8 mouse cellular contexts compared by ENCODE assay signal in genomic region chr5:112326446-112327009, GRCm38 (mm10). TPM values are rescaled to one million over a fixed set of nuclear protein-coding genes. Genes with fewer than 3 reads are reported as not detected.
DNase-seq lines count a peak whose midpoint lies in the region; ATAC-seq and TF ChIP-seq lines count a peak whose summit lies in the region.

No protein-coding gene starts in this region.

- no peaks in the 10 kb centered on the region for H3K9me3 ChIP-seq in lung, embryonic 16.5 days (ENCODE audit: control insufficient read depth, low read length)
- H3K9me3 ChIP-seq in embryonic facial prominence, embryonic 15.5 days (replicated peaks): no peaks in the 10 kb centered on the region
- no peaks in the 10 kb centered on the region for H3K9me3 ChIP-seq in limb, embryonic 11.5 days (ENCODE audit: control insufficient read depth, low read length)

- peak overlapping the region; percentile 86 for H3K9ac ChIP-seq in lung, embryonic 16.5 days (ENCODE audit: low read length)
- H3K9ac ChIP-seq in embryonic facial prominence, embryonic 15.5 days: peak overlapping the region; percentile 75
- H3K9ac ChIP-seq in limb, embryonic 11.5 days (ENCODE audit: low read length): peak overlapping the region; percentile 80

- no peak for TF ChIP-seq POLR2A in small intestine, adult 2 months (IDR thresholded peaks at IDR 0.05; ENCODE audit: low read depth, low read length)

- under 1% methylated on average over 27 of the region's 33 CpGs for WGBS in lung, embryonic 16.5 days
- whole genome bisulfite sequencing in embryonic facial prominence, embryonic 15.5 days: 2% methylated on average over 32 of the region's 33 CpGs
- WGBS in limb, embryonic 11.5 days: under 1% methylated on average over 32 of the region's 33 CpGs
- WGBS in small intestine, adult 2 months: 2% methylated on average over 30 of the region's 33 CpGs

- no peak for TF ChIP-seq CTCF in small intestine, adult 2 months (IDR thresholded peaks at IDR 0.05; ENCODE audit: extremely low read depth, insufficient read length, insufficient replicate concordance, low read depth, low read length)

- ATAC-seq in lung, embryonic 16.5 days (ENCODE audit: low read depth): peak; percentile 40
- 0 out of 2 replicates have a peak, but pooled peaks have one; percentile 7 for ATAC-seq in embryonic facial prominence, embryonic 15.5 days (ENCODE audit: insufficient number of reproducible peaks, low FRiP score, low TSS enrichment, low read depth)
- ATAC-seq in limb, embryonic 11.5 days (ENCODE audit: insufficient number of reproducible peaks, low FRiP score, low TSS enrichment, low read depth): peak; percentile 63; the same call in 1 of the 2 replicates

- peaks cover 14% of the 10 kb centered on the region for H3K36me3 ChIP-seq in lung, embryonic 16.5 days (ENCODE audit: control insufficient read depth, insufficient read depth, low read length)
- H3K36me3 ChIP-seq in embryonic facial prominence, embryonic 15.5 days: peaks cover 40% of the 10 kb centered on the region
- peaks cover 17% of the 10 kb centered on the region for H3K36me3 ChIP-seq in limb, embryonic 11.5 days (ENCODE audit: control insufficient read depth, insufficient read depth, low read length)
- peaks cover 26% of the 10 kb centered on the region for H3K36me3 ChIP-seq in small intestine, adult 2 months (ENCODE audit: control insufficient read depth, insufficient read depth, low read length)

- 0 out of 2 replicates have a peak overlapping the region, but pooled peaks have one; percentile 15 for H3K27ac ChIP-seq in lung, embryonic 16.5 days (ENCODE audit: low read length)
- peak overlapping the region; percentile 80; the same call in 1 of the 2 replicates for H3K27ac ChIP-seq in embryonic facial prominence, embryonic 15.5 days (replicated peaks)
- H3K27ac ChIP-seq in limb, embryonic 11.5 days (replicated peaks; ENCODE audit: low read depth, low read length): 0 out of 2 replicates have a peak overlapping the region, but pooled peaks have one; percentile 26
- H3K27ac ChIP-seq in small intestine, adult 2 months (ENCODE audit: insufficient read depth, low read depth, low read length): peak overlapping the region; percentile 1; the same call in 1 of the 2 replicates

- peak overlapping the region; percentile 89 for H3K4me3 ChIP-seq in lung, embryonic 16.5 days (ENCODE audit: low read length)
- peak overlapping the region; percentile 94 for H3K4me3 ChIP-seq in embryonic facial prominence, embryonic 15.5 days (replicated peaks)
- peak overlapping the region; percentile 98 for H3K4me3 ChIP-seq in limb, embryonic 11.5 days (ENCODE audit: low read depth, low read length)
- peak overlapping the region; percentile 88 for H3K4me3 ChIP-seq in small intestine, adult 2 months (ENCODE audit: low read depth, low read length)

- H3K4me2 ChIP-seq in lung, embryonic 16.5 days (ENCODE audit: low read depth, low read length): peak overlapping the region; percentile 65
- H3K4me2 ChIP-seq in embryonic facial prominence, embryonic 15.5 days (replicated peaks): peak overlapping the region; percentile 65
- H3K4me2 ChIP-seq in limb, embryonic 11.5 days (ENCODE audit: low read depth, severe bottlenecking): peak overlapping the region; percentile 63

- no peaks in the 10 kb centered on the region for H3K27me3 ChIP-seq in lung, embryonic 16.5 days (ENCODE audit: control insufficient read depth, insufficient read depth, low read depth, low read length)
- H3K27me3 ChIP-seq in embryonic facial prominence, embryonic 15.5 days: no peaks in the 10 kb centered on the region
- no peaks in the 10 kb centered on the region for H3K27me3 ChIP-seq in limb, embryonic 11.5 days (ENCODE audit: control insufficient read depth, insufficient read depth, low read length)
- no peaks in the 10 kb centered on the region for H3K27me3 ChIP-seq in small intestine, adult 2 months (ENCODE audit: control insufficient read depth, insufficient read depth, low read length)

- DNase-seq in lung, postnatal 10 days: no peak
- no peak for DNase-seq in limb, embryonic 11.5 days (ENCODE audit: low spot score)
- no peak for DNase-seq in cerebellum, adult 11-12 months
- DNase-seq in spleen, postnatal 14 days (ENCODE audit: low spot score in 2 of 2): no peak
- DNase-seq in adrenal gland, postnatal 14 days: no peak

- peaks cover 16% of the 10 kb centered on the region for H3K4me1 ChIP-seq in lung, embryonic 16.5 days (replicated peaks; ENCODE audit: control insufficient read depth, insufficient read depth, low read length)
- H3K4me1 ChIP-seq in embryonic facial prominence, embryonic 15.5 days: peaks cover 30% of the 10 kb centered on the region
- peaks cover 10% of the 10 kb centered on the region for H3K4me1 ChIP-seq in limb, embryonic 11.5 days (ENCODE audit: control insufficient read depth, insufficient read depth, low read length)
- peaks cover 5% of the 10 kb centered on the region for H3K4me1 ChIP-seq in small intestine, adult 2 months (ENCODE audit: control insufficient read depth, insufficient read depth, insufficient read length, low read length)

RNA-seq across cellular contexts. Expression of gene Tfip11, which starts 0.4 kb away (rescaled TPM):
- 31.1 TPM in 2 replicates for polyA plus RNA-seq in lung, embryonic 16.5 days (2015; fragmentation: Nextera tagmentation; extraction: Ambion mirVana)
- 30.5 and 31.1 TPM in 2 replicates for polyA plus RNA-seq in embryonic facial prominence, embryonic 15.5 days (2015; fragmentation: Nextera tagmentation; extraction: Ambion mirVana)
- 27.3 and 29.4 TPM in 2 replicates for polyA plus RNA-seq in limb, embryonic 11.5 days (2014; fragmentation: Nextera tagmentation; extraction: Ambion mirVana)
- polyA plus RNA-seq in small intestine, adult 2 months (2012; rRNA removed): 18.3 and 40.0 TPM in 2 replicates
- total RNA-seq in adrenal gland, postnatal 14 days (2021): 33.0 and 35.2 TPM in 2 replicates

RNA-seq across cellular contexts. Expression of gene Srrd, which starts 16.3 kb away (rescaled TPM):
- polyA plus RNA-seq in lung, embryonic 16.5 days (2015; fragmentation: Nextera tagmentation; extraction: Ambion mirVana): 34.5 and 36.8 TPM in 2 replicates
- 35.3 and 46.6 TPM in 2 replicates for polyA plus RNA-seq in embryonic facial prominence, embryonic 15.5 days (2015; fragmentation: Nextera tagmentation; extraction: Ambion mirVana)
- 56.0 and 57.0 TPM in 2 replicates for polyA plus RNA-seq in limb, embryonic 11.5 days (2014; fragmentation: Nextera tagmentation; extraction: Ambion mirVana)
- polyA plus RNA-seq in small intestine, adult 2 months (2012; rRNA removed): 20.5 and 34.1 TPM in 2 replicates
- 23.7 and 41.2 TPM in 2 replicates for total RNA-seq in adrenal gland, postnatal 14 days (2021)

RNA-seq across cellular contexts. Expression of gene Hps4, which starts 16.4 kb away (rescaled TPM):
- 28.9 and 34.8 TPM in 2 replicates for polyA plus RNA-seq in lung, embryonic 16.5 days (2015; fragmentation: Nextera tagmentation; extraction: Ambion mirVana)
- 37.6 and 37.7 TPM in 2 replicates for polyA plus RNA-seq in embryonic facial prominence, embryonic 15.5 days (2015; fragmentation: Nextera tagmentation; extraction: Ambion mirVana)
- 36.6 and 38.4 TPM in 2 replicates for polyA plus RNA-seq in limb, embryonic 11.5 days (2014; fragmentation: Nextera tagmentation; extraction: Ambion mirVana)
- polyA plus RNA-seq in small intestine, adult 2 months (2012; rRNA removed): 22.6 and 66.3 TPM in 2 replicates
- 27.7 and 40.5 TPM in 2 replicates for total RNA-seq in adrenal gland, postnatal 14 days (2021)

RNA-seq across cellular contexts. Expression of gene Gm6583, which starts 29.3 kb away (rescaled TPM):
- 0.13 and 0.15 TPM in 2 replicates for polyA plus RNA-seq in lung, embryonic 16.5 days (2015; fragmentation: Nextera tagmentation; extraction: Ambion mirVana)
- polyA plus RNA-seq in embryonic facial prominence, embryonic 15.5 days (2015; fragmentation: Nextera tagmentation; extraction: Ambion mirVana): 0.29 and 0.31 TPM in 2 replicates
- polyA plus RNA-seq in limb, embryonic 11.5 days (2014; fragmentation: Nextera tagmentation; extraction: Ambion mirVana): 0.12 and 0.27 TPM in 2 replicates
- polyA plus RNA-seq in small intestine, adult 2 months (2012; rRNA removed): not detected in 2 replicates
- not detected in 2 replicates for total RNA-seq in adrenal gland, postnatal 14 days (2021)

RNA-seq across cellular contexts. Expression of gene Tpst2, which starts 50.0 kb away (rescaled TPM):
- polyA plus RNA-seq in lung, embryonic 16.5 days (2015; fragmentation: Nextera tagmentation; extraction: Ambion mirVana): 66.8 and 67.9 TPM in 2 replicates
- polyA plus RNA-seq in embryonic facial prominence, embryonic 15.5 days (2015; fragmentation: Nextera tagmentation; extraction: Ambion mirVana): 51.0 and 52.0 TPM in 2 replicates
- 30.9 and 31.1 TPM in 2 replicates for polyA plus RNA-seq in limb, embryonic 11.5 days (2014; fragmentation: Nextera tagmentation; extraction: Ambion mirVana)
- 29.8 and 35.4 TPM in 2 replicates for polyA plus RNA-seq in small intestine, adult 2 months (2012; rRNA removed)
- 161 and 186 TPM in 2 replicates for total RNA-seq in adrenal gland, postnatal 14 days (2021)

Comparison
In these comparisons a context has a peak if more than half of its experiments do, and no peak if none do; other contexts are left out.
1. ATAC-seq: peak in every context shown above with its lines; median percentile 63 in limb, embryonic 11.5 days; 40 in lung, embryonic 16.5 days; 7 in embryonic facial prominence, embryonic 15.5 days.
2. H3K27ac ChIP-seq: peak in every context shown above with its lines; median percentile 80 in embryonic facial prominence, embryonic 15.5 days; 26 in limb, embryonic 11.5 days; 15 in lung, embryonic 16.5 days; 1 in small intestine, adult 2 months.